Mouse (Mus musculus) E14TG2a.4 (cell line): ENCODE measurements around the gene Tmem192.

Experiments
- H3K27me3 ChIP-seq: 2 replicates; pipeline ENCODE4 v1.6.1; 2014; ENCODE audit warnings: low read length, control low read depth; ENCODE audit not compliant: insufficient read depth
- H3K36me3 ChIP-seq: 2 replicates; pipeline ENCODE4 v1.6.1; 2014; ENCODE audit warnings: low read length, control low read depth; ENCODE audit not compliant: insufficient read depth
- H3K4me1 ChIP-seq: replicated peaks from 2 replicates; pipeline ENCODE4 v1.6.1; 2014; ENCODE audit warnings: low read depth, low read length, control low read depth
- H3K4me3 ChIP-seq: replicated peaks from 2 replicates; pipeline ENCODE4 v1.5.1; 2014; ENCODE audit warnings: mild to moderate bottlenecking, low read length
- H3K9me3 ChIP-seq: 2 replicates; pipeline ENCODE4 v1.6.1; 2014; ENCODE audit warnings: low read length, control low read depth
- CTCF ChIP-seq: conservative IDR thresholded peaks from 2 replicates; pipeline ENCODE4 v1.5.1; 2014; ENCODE audit warnings: low read length
- NANOG ChIP-seq: IDR thresholded peaks from 2 replicates; pipeline ENCODE4 v1.6.1; 2014; ENCODE audit warnings: borderline replicate concordance, low read length, mixed read lengths
- POU5F1 ChIP-seq: IDR thresholded peaks from 2 replicates; pipeline ENCODE4 v1.6.1; 2014; ENCODE audit warnings: low read length, borderline replicate concordance

Tmem192 gene

DNA sequence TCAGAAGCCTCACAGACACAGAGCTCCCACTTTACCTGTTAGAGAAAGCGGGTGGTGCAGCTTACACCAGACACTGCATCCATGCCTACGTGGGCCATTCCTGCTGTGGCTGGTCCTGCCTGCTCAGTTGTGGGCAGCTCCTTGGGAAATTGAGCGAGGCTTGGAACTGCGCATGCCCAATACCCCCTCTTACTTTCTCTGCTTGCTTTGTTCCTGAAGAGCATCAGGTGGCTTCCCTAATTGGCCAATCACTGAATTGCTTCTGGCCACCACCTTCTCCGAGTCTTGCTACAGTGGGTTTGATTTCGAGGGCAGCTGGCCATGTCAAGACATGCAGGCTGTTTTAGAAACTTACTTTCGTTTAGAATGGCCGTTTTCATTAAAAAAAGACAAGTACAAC is 71.4 kb downstream of the Tmem192 start, which contains the start of the genes Trim61 and Trim60:
Trim61 (minus strand) TSS at position 101 of the 400 bp plus-strand sequence.
Trim60 (minus strand) TSS at position 162 of the 400 bp plus-strand sequence.
- Histone ChIP-seq H3K36me3 (no peaks in the 10 kb centered on the region; the same call in 1 of the 2 replicates), H3K27me3 (no peaks in the 10 kb centered on the region), H3K4me1 (no peaks in the 10 kb centered on the region), H3K4me3 (no peak within 1 kb of the TSS), H3K9me3 (peaks cover 31% of the 10 kb centered on the region)
- TF ChIP-seq CTCF (no peak), NANOG (no peak), POU5F1 (no peak)
